23 mouse cellular contexts compared by ENCODE assay signal in the genomic region with DNA sequence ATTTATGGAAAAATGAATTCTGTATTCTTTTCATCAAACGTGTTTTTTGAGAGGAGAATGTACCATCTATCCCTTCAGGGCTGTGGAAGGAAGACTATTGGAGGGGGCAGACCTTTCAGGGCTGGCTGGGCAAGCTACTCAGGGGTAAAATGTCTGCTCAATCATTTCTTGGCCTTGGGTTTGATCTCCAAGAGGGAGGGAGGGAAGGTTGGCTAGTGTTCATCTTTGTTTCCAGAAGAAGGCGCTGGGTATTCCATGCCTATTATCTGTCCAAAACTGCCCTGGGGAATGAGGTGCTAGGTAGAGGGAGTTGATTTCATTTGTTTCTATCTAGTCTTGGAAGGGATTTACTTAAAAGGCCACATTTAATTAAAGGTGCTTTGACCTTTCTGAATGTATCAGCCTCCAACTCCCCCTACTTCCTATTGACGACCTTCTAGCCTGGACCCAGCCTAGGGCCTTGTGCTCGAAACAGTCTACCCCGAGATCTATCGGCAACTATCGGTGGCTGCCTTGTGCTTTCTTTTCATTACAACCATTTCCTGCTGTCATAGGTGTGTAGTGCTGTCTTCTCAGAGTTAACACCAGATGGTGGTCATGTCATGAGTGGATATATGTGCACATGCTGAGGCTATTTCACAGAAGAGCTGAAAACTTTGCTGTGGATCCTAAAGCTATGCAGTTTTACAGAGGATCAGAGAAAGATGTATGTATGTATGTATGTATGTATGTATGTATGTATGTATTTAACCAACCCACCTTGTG. TPM values are rescaled to one million over a fixed set of nuclear protein-coding genes. Genes with fewer than 3 reads are reported as not detected.
A peak's percentile ranks its signal among the peaks of the same experiment; 100 is the strongest.
DNase-seq lines count a peak whose midpoint lies in the region; ATAC-seq and TF ChIP-seq lines count a peak whose summit lies in the region.
"Had no signal": no experiment of that assay in that cellular context is flagged by ENCODE, and none has a peak within 500 bp of the region (broad histone marks: within the 10 kb centered on the region; RNA-seq: fewer than 3 reads in every experiment).

No protein-coding gene starts in this region.

- H3K4me1 ChIP-seq in kidney, embryonic 14.5 days (ENCODE audit: control insufficient read depth, insufficient read depth, low read length): peaks cover 41% of the 10 kb centered on the region
- H3K4me1 ChIP-seq in CH12.LX (ENCODE audit: control insufficient read depth in 1 of 2, insufficient read depth in 2 of 2): peaks cover 11 to 62% of the 10 kb centered on the region in 2 experiments
- H3K4me1 ChIP-seq in heart, embryonic 10.5 days: peaks cover 32% of the 10 kb centered on the region

- DNase-seq in kidney, adult 18-20 months: no peak
- DNase-seq in CD4-positive helper T cell, adult 2 months (ENCODE audit: low read depth, low spot score): peak; percentile 78
- no peak for DNase-seq in CH12.LX (ENCODE audit: extremely low read depth)
- DNase-seq in naive thymus-derived CD4-positive, alpha-beta T cell, adult 2 months (ENCODE audit: low read depth): peak; percentile 75
- DNase-seq in frontal cortex, postnatal 36 days (ENCODE audit: low spot score in 2 of 2): no peak
- DNase-seq in heart, embryonic 10.5 days (ENCODE audit: low spot score): no peak
- DNase-seq: cerebellum, adult 9-10 months; gastrocnemius, postnatal 36 days; heart, postnatal 10 days; kidney, adult 11 months; kidney, postnatal 36 days; layer of hippocampus, adult 9-11 months; left cerebral cortex, postnatal 4 days; liver; lung, postnatal 14 days; right cerebral cortex, postnatal 14 days; spleen, adult 18-20 months had no signal

- no peak overlapping the region for H3K4me2 ChIP-seq in kidney, embryonic 14.5 days (replicated peaks; ENCODE audit: low read depth, low read length)
- no peak overlapping the region for H3K4me2 ChIP-seq in CH12.LX (ENCODE audit: insufficient read depth, low read depth, poor library complexity, severe bottlenecking)
- H3K4me2 ChIP-seq: stomach, embryonic 15.5 days had no signal

- no peaks in the 10 kb centered on the region for H3K9me3 ChIP-seq in kidney, embryonic 14.5 days (ENCODE audit: control insufficient read depth, low read length)
- no peaks in the 10 kb centered on the region for H3K9me3 ChIP-seq in CH12.LX (replicated peaks; ENCODE audit: low read length)
- H3K9me3 ChIP-seq in heart, embryonic 10.5 days: no peaks in the 10 kb centered on the region
- H3K9me3 ChIP-seq: embryonic facial prominence, embryonic 13.5 days; stomach, embryonic 15.5 days had no signal

- no peaks in the 10 kb centered on the region for H3K36me3 ChIP-seq in kidney, embryonic 14.5 days (ENCODE audit: control insufficient read depth, insufficient read depth, low read length)
- H3K36me3 ChIP-seq in CH12.LX (replicated peaks in 1 of 2; ENCODE audit: control insufficient read depth in 1 of 2, insufficient read depth in 1 of 2, low read length in 1 of 2): peaks cover 0 to 8% of the 10 kb centered on the region in 2 experiments
- peaks cover under 1% of the 10 kb centered on the region for H3K36me3 ChIP-seq in heart, embryonic 10.5 days
- H3K36me3 ChIP-seq: stomach, embryonic 15.5 days had no signal

- 45% methylated on average over 7 of the region's 7 CpGs for WGBS in kidney, embryonic 14.5 days
- 78% methylated on average over 7 of the region's 7 CpGs for WGBS in heart, embryonic 10.5 days

- no peak overlapping the region for H3K9ac ChIP-seq in kidney, embryonic 14.5 days (ENCODE audit: low read depth, low read length)
- H3K9ac ChIP-seq in CH12.LX (ENCODE audit: insufficient read depth, low read depth): no peak overlapping the region
- H3K9ac ChIP-seq: embryonic facial prominence, embryonic 13.5 days; stomach, embryonic 15.5 days had no signal

- no peaks in the 10 kb centered on the region for H3K27me3 ChIP-seq in kidney, embryonic 14.5 days (ENCODE audit: control insufficient read depth, insufficient read depth, low read length)
- no peaks in the 10 kb centered on the region for H3K27me3 ChIP-seq in CH12.LX (replicated peaks)
- H3K27me3 ChIP-seq in heart, embryonic 10.5 days (ENCODE audit: insufficient read depth, poor library complexity, severe bottlenecking): no peaks in the 10 kb centered on the region
- H3K27me3 ChIP-seq: embryonic facial prominence, embryonic 13.5 days; megakaryocyte, embryonic 14.5 days; stomach, embryonic 15.5 days had no signal

- H3K27ac ChIP-seq in kidney, embryonic 14.5 days (ENCODE audit: low read depth, low read length): 0 out of 2 replicates have a peak overlapping the region, but pooled peaks have one; percentile 37
- no peak overlapping the region for H3K27ac ChIP-seq in CH12.LX (ENCODE audit: insufficient read depth, low read depth)
- H3K27ac ChIP-seq in heart, embryonic 10.5 days: no peak overlapping the region
- H3K27ac ChIP-seq: embryonic facial prominence, embryonic 13.5 days; left cerebral cortex, adult 2 months; stomach, embryonic 15.5 days had no signal

- in situ Hi-C loops in CH12.LX (cut with MboI; ENCODE audit: low pct_ligation_motif_present, low pct_unique_long_range_greater_than_20kb, low sequenced_read_pairs): no loop called here

- no peak for ATAC-seq in kidney, embryonic 14.5 days (ENCODE audit: low FRiP score, low TSS enrichment)
- ATAC-seq: forebrain, embryonic 14.5 days had no signal

- no peak for TF ChIP-seq POLR2A in CH12.LX (IDR thresholded peaks at IDR 0.05; ENCODE audit: low read depth, low read length)

- no peak for TF ChIP-seq EP300 in CH12.LX (IDR thresholded peaks at IDR 0.05; ENCODE audit: low read length)

- peaks cover 2% of the 10 kb centered on the region; the same call in 1 of the 2 replicates for H3K79me2 ChIP-seq in CH12.LX (replicated peaks; ENCODE audit: control insufficient read depth, extremely low read depth, insufficient read depth, poor library complexity, severe bottlenecking)

- TF ChIP-seq RAD21 in CH12.LX (IDR thresholded peaks at IDR 0.05; ENCODE audit: low read depth, low read length): peak; percentile 12

- H3K4me3 ChIP-seq in kidney, embryonic 14.5 days (ENCODE audit: low read length): no peak overlapping the region
- no peak overlapping the region for H3K4me3 ChIP-seq in CH12.LX (replicated peaks in 1 of 3; ENCODE audit: low read depth in 2 of 3, low read length in 2 of 3, poor library complexity in 1 of 3)
- H3K4me3 ChIP-seq in heart, embryonic 10.5 days: no peak overlapping the region
- H3K4me3 ChIP-seq: embryonic facial prominence, embryonic 13.5 days; left cerebral cortex, adult 2 months; megakaryocyte, embryonic 14.5 days; stomach, embryonic 15.5 days had no signal

- dilution Hi-C loops in CH12.LX (cut with MboI; ENCODE audit: extremely low pct_ligation_motif_present, extremely low pct_unique_long_range_greater_than_20kb, low sequenced_read_pairs): no loop called here

- peak in 1 of 2 experiments; percentile 17; a peak in 1 of 4 replicates for TF ChIP-seq CTCF in CH12.LX (conservative IDR thresholded peaks at IDR 0.05 in 1 of 2, IDR thresholded peaks at IDR 0.05 in 1 of 2; ENCODE audit: low read depth in 2 of 2, low read length in 2 of 2)

TF ChIP-seq in CH12.LX, 34 proteins besides CTCF, POLR2A, EP300 and RAD21:
- no peak for TF ChIP-seq CHD2 (IDR thresholded peaks at IDR 0.05; ENCODE audit: low read length)
- no peak for TF ChIP-seq JUND (conservative IDR thresholded peaks at IDR 0.05; ENCODE audit: low read depth, low read length)
- TF ChIP-seq JUN (IDR thresholded peaks at IDR 0.05; ENCODE audit: insufficient read depth, low read depth, low read length): no peak
- no peak for TF ChIP-seq USF1 (IDR thresholded peaks at IDR 0.05; ENCODE audit: low read depth, low read length)
- TF ChIP-seq NRF1 (IDR thresholded peaks at IDR 0.05; ENCODE audit: low read depth, low read length): no peak
- TF ChIP-seq ZMIZ1 (IDR thresholded peaks at IDR 0.05; ENCODE audit: low read depth, low read length): no peak
- no peak for TF ChIP-seq USF2 (conservative IDR thresholded peaks at IDR 0.05; ENCODE audit: low read depth, low read length)
- no peak for TF ChIP-seq MAX (IDR thresholded peaks at IDR 0.05; ENCODE audit: low read length)
- TF ChIP-seq ETS1 (conservative IDR thresholded peaks at IDR 0.05; ENCODE audit: low read depth, low read length): no peak
- no peak for TF ChIP-seq ELF1 (IDR thresholded peaks at IDR 0.05; ENCODE audit: low read depth, low read length)
- no peak for TF ChIP-seq ZKSCAN1 (IDR thresholded peaks at IDR 0.05; ENCODE audit: borderline replicate concordance, low read depth, low read length)
- no peak for TF ChIP-seq MEF2A (IDR thresholded peaks at IDR 0.05; ENCODE audit: borderline replicate concordance, low read depth, low read length)

RNA-seq across cellular contexts. Expression of a gene that starts 28.6 kb away (rescaled TPM):
- 5.6 and 15.9 TPM in 2 replicates for polyA plus RNA-seq in kidney, embryonic 14.5 days (2014; fragmentation: Nextera tagmentation; extraction: Ambion mirVana)
- 4.2 and 4.6 TPM in 2 replicates for total RNA-seq in CH12.LX (2012; rRNA removed)
- 4.1 and 4.3 TPM in 2 replicates for total RNA-seq in CH12.LX (2014; rRNA removed)
- polyA plus RNA-seq in CH12.LX (2012; ENCODE audit: insufficient read length, low read depth): 12.1 and 14.2 TPM in 2 replicates
- 6.5 and 8.9 TPM in 2 replicates for polyA plus RNA-seq in heart, embryonic 10.5 days (2016; fragmentation: Nextera tagmentation; extraction: Ambion mirVana)

Comparison
In these comparisons a context has a peak if more than half of its experiments do, and no peak if none do; other contexts are left out.
1. DNase-seq: peak in CD4-positive helper T cell, adult 2 months (single experiment) and naive thymus-derived CD4-positive, alpha-beta T cell, adult 2 months (single experiment); none in kidney, adult 18-20 months (single experiment), CH12.LX (single experiment), frontal cortex, postnatal 36 days (0 of 2) and heart, embryonic 10.5 days (single experiment).